Mouse (Mus musculus): ENCODE data around the gene Zar1l.

Zar1l gene

DNA sequence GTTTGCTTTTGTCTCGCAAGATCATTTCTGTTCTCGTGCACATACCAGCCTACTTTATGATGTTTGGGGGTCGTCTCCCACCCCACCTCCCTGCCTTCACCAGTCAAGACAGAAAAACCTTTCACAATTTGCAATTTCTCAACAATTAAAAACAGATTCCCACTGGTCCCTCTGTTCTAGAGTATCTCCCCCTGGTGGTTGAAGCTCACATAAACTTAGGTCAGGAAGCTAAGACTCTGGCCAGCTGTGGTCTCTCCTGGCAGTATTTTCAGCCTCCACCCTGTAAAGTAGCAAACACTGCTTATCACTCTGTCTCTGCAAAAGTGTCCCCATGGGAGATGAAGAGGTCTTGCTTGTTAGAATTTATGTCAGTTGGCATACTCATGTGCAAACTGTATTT is 32.8 kb downstream of the Zar1l start:
- DNase-seq (ENCODE audit: low spot score) = no peak

DNA sequence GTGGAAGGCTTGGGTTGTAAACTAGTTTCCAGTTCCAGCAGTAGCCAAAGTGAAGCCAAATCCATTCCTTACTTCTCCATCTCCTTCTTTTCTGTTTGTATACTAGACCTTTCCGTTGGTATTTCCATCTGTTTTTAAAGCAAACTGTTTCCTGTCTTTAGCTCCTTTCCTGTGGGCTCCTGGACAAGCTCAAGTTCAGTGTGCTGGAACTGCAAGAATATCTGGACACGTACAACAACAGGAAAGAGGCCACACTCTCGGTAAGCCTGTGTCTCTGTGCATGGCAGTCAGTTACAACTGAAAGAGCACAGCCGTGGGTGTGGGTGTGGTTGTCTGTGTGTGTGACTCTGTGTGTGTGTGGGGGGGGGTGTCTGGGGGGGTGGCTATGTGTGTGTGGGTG is 39.4 kb downstream of the Zar1l start:
- no peak for DNase-seq (ENCODE audit: low spot score)

DNA sequence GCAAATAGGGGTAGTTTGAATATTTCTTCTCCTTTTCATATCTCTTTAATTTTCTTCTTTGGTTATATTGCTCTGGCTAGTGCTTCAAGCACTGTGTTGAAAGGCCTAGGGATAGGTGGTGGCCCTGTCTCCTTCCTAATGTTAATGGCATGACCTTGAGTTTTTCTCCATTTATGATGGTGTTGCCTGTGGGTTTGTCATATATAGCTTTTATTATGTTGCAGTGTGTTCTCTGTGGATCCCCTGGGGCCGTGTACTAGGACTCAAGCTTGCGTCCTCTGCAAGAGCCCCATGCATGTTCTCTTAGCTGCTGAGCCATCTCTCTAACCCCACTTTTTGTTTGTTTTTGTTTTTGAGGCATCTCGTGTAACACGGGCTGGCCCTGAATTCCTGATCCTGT is 40.6 kb downstream of the Zar1l start:
- DNase-seq (ENCODE audit: low spot score) = no peak

- no peak for DNase-seq (ENCODE audit: low spot score)
Measured at GRCm38 (mm10) chr5:150468431-150468830, 49.5 kb downstream of the Zar1l start.

DNA sequence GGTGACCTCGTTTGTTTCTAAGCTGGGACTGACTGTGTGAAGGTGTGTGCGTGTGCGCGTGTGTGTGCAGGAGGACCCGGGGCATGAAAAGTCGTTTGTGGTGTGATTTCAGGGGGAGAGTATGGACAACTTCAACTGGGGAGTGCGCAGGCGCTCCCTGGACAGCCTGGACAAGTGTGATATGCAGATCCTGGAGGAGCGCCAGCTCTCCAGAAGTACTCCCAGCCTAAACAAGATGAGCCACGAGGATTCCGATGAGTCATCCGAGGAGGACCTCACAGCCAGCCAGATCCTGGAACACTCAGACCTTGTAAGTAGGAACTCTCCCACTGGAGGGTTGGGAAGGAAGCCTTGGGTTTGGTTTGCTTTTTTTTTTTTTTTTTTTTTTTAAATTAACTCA is 51.8 kb downstream of the Zar1l start:
- peak; percentile 84 for DNase-seq (ENCODE audit: low spot score)

DNA sequence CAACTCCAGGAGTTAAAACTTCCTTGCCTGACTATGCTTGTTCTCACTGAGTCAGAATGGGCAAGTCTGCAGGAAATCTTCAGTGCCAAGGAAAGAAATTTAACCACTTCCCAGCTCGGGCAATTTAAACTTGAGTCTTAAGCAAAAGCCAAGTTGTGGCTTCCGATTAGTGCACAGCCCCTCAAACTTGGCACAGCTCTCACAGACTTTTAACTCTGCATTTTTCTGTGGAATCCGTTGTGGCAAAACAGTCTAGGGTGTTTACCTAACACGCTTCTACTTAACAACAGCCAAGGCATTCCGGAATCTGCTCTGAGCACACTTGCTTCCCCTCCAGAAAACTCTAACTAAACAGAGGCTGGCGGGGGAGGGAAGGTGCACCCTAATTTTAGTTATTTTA is 52.7 kb downstream of the Zar1l start:
- DNase-seq (ENCODE audit: low spot score) = no peak

DNA sequence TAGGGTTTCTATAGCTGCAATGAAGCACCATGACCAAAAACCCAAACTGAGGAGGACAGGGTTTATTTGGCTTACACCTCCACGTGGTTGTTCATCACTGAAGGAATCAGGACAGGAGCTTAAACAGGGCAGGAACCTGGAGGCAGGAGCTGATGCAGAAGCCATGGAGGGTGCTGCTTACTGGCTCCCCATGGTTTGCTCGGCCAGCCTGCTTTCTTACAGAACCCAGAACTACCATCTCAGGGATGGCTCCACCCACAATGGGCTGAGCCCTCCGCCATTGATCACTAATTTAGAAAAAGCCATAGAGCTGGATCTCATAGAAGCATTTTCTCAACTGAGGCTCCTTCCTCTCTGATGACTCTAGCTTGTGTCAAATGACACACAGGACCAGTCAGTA is 53.2 kb downstream of the Zar1l start:
- DNase-seq (ENCODE audit: low spot score) = no peak

GRCm38 (mm10) chr5:150459801-150460200 is 58.2 kb downstream of the Zar1l start:
- no peak for DNase-seq (ENCODE audit: low spot score)

DNA sequence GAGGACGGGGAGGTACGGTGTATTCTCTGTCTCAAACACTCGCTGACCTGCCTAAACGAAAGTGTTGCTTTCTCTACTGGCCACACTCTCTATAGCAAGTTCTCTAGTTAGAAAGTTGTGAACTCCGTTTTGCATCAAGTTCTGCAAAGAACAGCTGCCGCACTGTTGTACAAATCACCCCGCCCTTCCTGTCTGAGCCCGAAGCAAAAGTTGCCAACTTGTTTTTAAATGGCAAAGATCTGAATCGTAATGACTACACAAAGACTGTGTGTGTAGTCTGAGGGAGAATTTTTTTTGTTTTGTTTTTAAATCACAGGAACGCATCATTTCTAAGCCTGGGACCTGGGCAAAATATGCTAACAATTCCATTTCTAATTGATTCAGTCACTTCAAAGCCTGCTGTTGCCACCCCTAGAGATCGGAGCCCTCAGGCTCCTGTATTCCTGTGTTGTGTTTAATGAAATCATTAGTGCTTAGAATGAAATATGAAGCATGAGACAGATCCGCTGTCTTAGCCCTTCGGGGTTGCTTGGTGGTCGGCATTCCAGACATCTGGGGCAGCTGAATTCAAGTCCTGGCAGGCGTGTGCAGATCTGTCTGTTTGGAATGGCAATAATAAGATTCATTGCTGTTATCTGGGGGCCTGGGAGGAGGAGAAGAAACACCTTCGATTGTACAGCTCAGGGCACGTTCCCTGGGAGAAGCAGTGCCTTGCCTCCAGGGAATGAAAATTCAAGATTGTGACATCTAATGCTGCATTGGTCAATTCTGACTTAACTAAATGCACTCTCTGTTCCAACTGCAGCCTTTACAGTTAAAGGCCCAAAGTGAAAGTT is 59.8 kb downstream of the Zar1l start:
- no peak for DNase-seq (ENCODE audit: low spot score)

GRCm38 (mm10) chr5:150457165-150457903 is 60.6 kb downstream of the Zar1l start:
- no peak for DNase-seq (ENCODE audit: low spot score)
